Mouse (Mus musculus) limb, embryonic 12.5 days (tissue): ENCODE data around the gene Fcho2. TPM values are rescaled to one million over a fixed set of nuclear protein-coding genes. Genes with fewer than 3 reads are reported as not detected.

Experiments
- ATAC-seq: fragments of 200-750 bp; cut with Nextera tagmentation; 2 replicates; pipeline ENCODE4 v1.8.0; 2017; ENCODE audit warnings: low read depth, moderate TSS enrichment; ENCODE audit not compliant: insufficient number of reproducible peaks, insufficient read depth, low FRiP score, low TSS enrichment
- H3K27ac ChIP-seq: fragments of 300-500 bp; sonication (generic); 2 replicates; pipeline ENCODE4 v1.5.1; 2016; ENCODE audit warnings: mild to moderate bottlenecking, moderate library complexity
- H3K27me3 ChIP-seq: fragments of 300-500 bp; sonication (generic); 2 replicates; pipeline ENCODE4 v1.6.1; 2016; ENCODE audit warnings: mild to moderate bottlenecking, moderate library complexity
- H3K36me3 ChIP-seq: fragments of 300-500 bp; sonication (generic); 2 replicates; pipeline ENCODE4 v1.6.1; 2016; ENCODE audit warnings: mild to moderate bottlenecking, moderate library complexity
- H3K4me1 ChIP-seq: fragments of 300-500 bp; sonication (generic); replicated peaks from 2 replicates; pipeline ENCODE4 v1.6.1; 2016
- H3K4me2 ChIP-seq: fragments of 300-500 bp; sonication (generic); 2 replicates; pipeline ENCODE4 v1.6.1; 2016; ENCODE audit warnings: mild to moderate bottlenecking, moderate library complexity
- H3K4me3 ChIP-seq: fragments of 300-500 bp; sonication (generic); replicated peaks from 2 replicates; pipeline ENCODE4 v1.5.1; 2016; ENCODE audit warnings: mild to moderate bottlenecking
- H3K9ac ChIP-seq: fragments of 300-500 bp; sonication (generic); replicated peaks from 2 replicates; pipeline ENCODE4 v1.6.1; 2016; ENCODE audit warnings: mild to moderate bottlenecking, moderate library complexity
- H3K9me3 ChIP-seq: fragments of 300-500 bp; sonication (generic); 2 replicates; pipeline ENCODE4 v1.6.1; 2016; ENCODE audit warnings: mild to moderate bottlenecking, moderate library complexity
- WGBS: fragments of 180-500 bp; shearing (Covaris S2); methylation state at CpG from one replicate; pipeline ENCODE4 v1.1.7; 2016; 5-methylcytosine and 5-hydroxymethylcytosine counted together
- polyA plus RNA-seq: library from polyadenylated mRNA; unstranded; fragments of >200 nt; fragmentation: Nextera tagmentation; extraction: Ambion mirVana; gene quantifications from 2 replicates; pipeline ENCODE4 v1.2.1, GENCODE M21; 2016

The Fcho2 gene
- polyA plus RNA-seq, 1 experiment from 2014 or later: 51.3 TPM

GRCm38 (mm10) chr13:98691956-98692515 lies 123.2 kb downstream of the Fcho2 start:
- Histone ChIP-seq H3K4me2 (no peak overlapping the region), H3K27me3 (peaks cover 62% of the 10 kb centered on the region)
- 92% methylated on average over 13 of the region's 13 CpGs for WGBS

GRCm38 (mm10) chr13:98690886-98691285 lies 124.4 kb downstream of the Fcho2 start:
- Histone ChIP-seq H3K27ac (no peak overlapping the region), H3K4me2 (no peak overlapping the region), H3K9ac (no peak overlapping the region), H3K4me1 (peaks cover 16% of the 10 kb centered on the region), H3K9me3 (no peaks in the 10 kb centered on the region), H3K4me3 (no peak overlapping the region), H3K27me3 (peaks cover 61% of the 10 kb centered on the region), H3K36me3 (no peaks in the 10 kb centered on the region)
- ATAC-seq: no peak
- 87% methylated on average over 11 of the region's 11 CpGs for WGBS

More at GRCm38 (mm10) chr13:98691956-98692515, 123.2 kb downstream of the Fcho2 start:
- ATAC-seq: no peak
- Histone ChIP-seq H3K9me3 (no peaks in the 10 kb centered on the region), H3K9ac (no peak overlapping the region), H3K27ac (no peak overlapping the region), H3K4me3 (no peak overlapping the region), H3K4me1 (peaks cover 16% of the 10 kb centered on the region), H3K36me3 (no peaks in the 10 kb centered on the region)

GRCm38 (mm10) chr13:98689605-98690290 lies 125.5 kb downstream of the Fcho2 start:
- Histone ChIP-seq H3K36me3 (no peaks in the 10 kb centered on the region), H3K4me2 (no peak overlapping the region), H3K9ac (no peak overlapping the region), H3K9me3 (no peaks in the 10 kb centered on the region), H3K27me3 (peaks cover 49% of the 10 kb centered on the region), H3K4me3 (no peak overlapping the region), H3K27ac (no peak overlapping the region), H3K4me1 (peaks cover 12% of the 10 kb centered on the region)
- no peak for ATAC-seq
- WGBS: 69% methylated on average over 11 of the region's 11 CpGs

GRCm38 (mm10) chr13:98687931-98688330 lies 127.3 kb downstream of the Fcho2 start:
- peaks cover 32% of the 10 kb centered on the region for H3K27me3 ChIP-seq
- H3K9me3 ChIP-seq: no peaks in the 10 kb centered on the region; the same call in 1 of the 2 replicates
- peaks cover 18% of the 10 kb centered on the region for H3K4me1 ChIP-seq
- H3K4me2 ChIP-seq: no peak overlapping the region
- H3K27ac ChIP-seq: no peak overlapping the region
- no peaks in the 10 kb centered on the region for H3K36me3 ChIP-seq
- ATAC-seq: no peak
- no peak overlapping the region for H3K4me3 ChIP-seq
- no peak overlapping the region for H3K9ac ChIP-seq
- 65% methylated on average over 9 of the region's 9 CpGs for WGBS

GRCm38 (mm10) chr13:98684144-98684900 lies 130.9 kb downstream of the Fcho2 start:
- 43% methylated on average over 9 of the region's 9 CpGs for WGBS
- 0 out of 2 replicates have a peak, but pooled peaks have one; percentile 21 for ATAC-seq

GRCm38 (mm10) chr13:98683412-98683811 lies 131.8 kb downstream of the Fcho2 start:
- WGBS: 95% methylated on average over 2 of the region's 2 CpGs

More at GRCm38 (mm10) chr13:98684144-98684900, 130.9 kb downstream of the Fcho2 start:
- H3K4me3 ChIP-seq: no peak overlapping the region
- peak overlapping the region; percentile 66 for H3K27ac ChIP-seq
- no peaks in the 10 kb centered on the region for H3K36me3 ChIP-seq
- H3K9ac ChIP-seq: no peak overlapping the region
- H3K27me3 ChIP-seq: peaks cover 13% of the 10 kb centered on the region; the same call in 1 of the 2 replicates
- no peaks in the 10 kb centered on the region; the same call in 1 of the 2 replicates for H3K9me3 ChIP-seq
- H3K4me1 ChIP-seq: peaks cover 26% of the 10 kb centered on the region
- H3K4me2 ChIP-seq: no peak overlapping the region

GRCm38 (mm10) chr13:98680470-98681060 lies 134.7 kb downstream of the Fcho2 start:
- Histone ChIP-seq H3K9ac (no peak overlapping the region), H3K36me3 (no peaks in the 10 kb centered on the region), H3K4me2 (no peak overlapping the region), H3K4me3 (no peak overlapping the region), H3K27ac (no peak overlapping the region), H3K27me3 (peaks cover 3% of the 10 kb centered on the region; the same call in 1 of the 2 replicates), H3K9me3 (no peaks in the 10 kb centered on the region; the same call in 1 of the 2 replicates), H3K4me1 (peaks cover 19% of the 10 kb centered on the region)
- no peak for ATAC-seq
- 87% methylated on average over 5 of the region's 5 CpGs for WGBS

More at GRCm38 (mm10) chr13:98683412-98683811, 131.8 kb downstream of the Fcho2 start:
- Histone ChIP-seq H3K4me3 (no peak overlapping the region), H3K9ac (no peak overlapping the region), H3K4me2 (no peak overlapping the region), H3K36me3 (no peaks in the 10 kb centered on the region), H3K27me3 (peaks cover 13% of the 10 kb centered on the region; the same call in 1 of the 2 replicates), H3K4me1 (peaks cover 26% of the 10 kb centered on the region), H3K27ac (no peak overlapping the region), H3K9me3 (no peaks in the 10 kb centered on the region; the same call in 1 of the 2 replicates)
- no peak for ATAC-seq

GRCm38 (mm10) chr13:98679631-98680041 lies 135.6 kb downstream of the Fcho2 start:
- H3K9ac ChIP-seq: no peak overlapping the region
- H3K4me3 ChIP-seq: no peak overlapping the region
- peaks cover 15% of the 10 kb centered on the region for H3K4me1 ChIP-seq
- no peaks in the 10 kb centered on the region; the same call in 1 of the 2 replicates for H3K9me3 ChIP-seq
- peak; percentile 47; the same call in 1 of the 2 replicates for ATAC-seq
- peaks cover 3% of the 10 kb centered on the region; the same call in 1 of the 2 replicates for H3K27me3 ChIP-seq
- H3K4me2 ChIP-seq: no peak overlapping the region
- no peak overlapping the region for H3K27ac ChIP-seq
- no peaks in the 10 kb centered on the region for H3K36me3 ChIP-seq
- 47% methylated on average over 4 of the region's 4 CpGs for WGBS

GRCm38 (mm10) chr13:98679230-98679629 lies 136.0 kb downstream of the Fcho2 start:
- no peaks in the 10 kb centered on the region; the same call in 1 of the 2 replicates for H3K9me3 ChIP-seq
- H3K4me3 ChIP-seq: no peak overlapping the region
- no peak overlapping the region for H3K9ac ChIP-seq
- H3K4me2 ChIP-seq: no peak overlapping the region
- H3K27me3 ChIP-seq: peaks cover 3% of the 10 kb centered on the region; the same call in 1 of the 2 replicates
- no peak overlapping the region for H3K27ac ChIP-seq
- H3K36me3 ChIP-seq: no peaks in the 10 kb centered on the region
- ATAC-seq: no peak
- 94% methylated on average over 1 of the region's 1 CpGs for WGBS
- H3K4me1 ChIP-seq: peaks cover 11% of the 10 kb centered on the region

- Histone ChIP-seq H3K27ac (no peak overlapping the region), H3K9me3 (no peaks in the 10 kb centered on the region), H3K36me3 (no peaks in the 10 kb centered on the region), H3K27me3 (0 out of 2 replicates have a peak, but pooled peaks cover 3% of the 10 kb centered on the region), H3K4me2 (no peak overlapping the region), H3K4me1 (no peaks in the 10 kb centered on the region), H3K9ac (no peak overlapping the region), H3K4me3 (no peak overlapping the region)
- no peak for ATAC-seq
- WGBS: 76% methylated on average over 4 of the region's 4 CpGs
Observed at GRCm38 (mm10) chr13:98673922-98674321, 141.3 kb downstream of the Fcho2 start.
